Mouse (Mus musculus): ENCODE data around the gene Msx1. TPM values are rescaled to one million over a fixed set of nuclear protein-coding genes. Genes with fewer than 3 reads are reported as not detected.

Msx1 gene
- polyA plus RNA-seq, 1 experiment from 2014 or later = 212 TPM

Other genes starting within 250 kb of the Msx1 start
- 1.0 and 2.8 TPM in 2 replicates for gene Stk32b, start 107.4 kb downstream of the Msx1 start, polyA plus RNA-seq (2016; fragmentation: Nextera tagmentation; extraction: Ambion mirVana)
- gene Cytl1, start 89.1 kb downstream of the Msx1 start, polyA plus RNA-seq (2016; fragmentation: Nextera tagmentation; extraction: Ambion mirVana) = 0.16 and 0.48 TPM in 2 replicates
- 52.0 and 52.7 TPM in 2 replicates for gene Stx18, start 214.2 kb upstream of the Msx1 start, polyA plus RNA-seq (2016; fragmentation: Nextera tagmentation; extraction: Ambion mirVana)